Mouse (Mus musculus) spleen, postnatal 14 days (tissue): ENCODE results near the gene Olfr1314.

Experiments used
- DNase-seq, 2 experiments: peaks; one replicate each; pipeline ENCODE4 v3.0.0; 2021 to 2022; ENCODE audit warnings: low spot score in 2 of 2

The Olfr1314 gene

GRCm38 (mm10) chr2:112096681-112097080 is at the start of gene Olfr1314:
Olfr1314 (minus strand) TSS chr2:112096781.
- no peak for DNase-seq

DNA sequence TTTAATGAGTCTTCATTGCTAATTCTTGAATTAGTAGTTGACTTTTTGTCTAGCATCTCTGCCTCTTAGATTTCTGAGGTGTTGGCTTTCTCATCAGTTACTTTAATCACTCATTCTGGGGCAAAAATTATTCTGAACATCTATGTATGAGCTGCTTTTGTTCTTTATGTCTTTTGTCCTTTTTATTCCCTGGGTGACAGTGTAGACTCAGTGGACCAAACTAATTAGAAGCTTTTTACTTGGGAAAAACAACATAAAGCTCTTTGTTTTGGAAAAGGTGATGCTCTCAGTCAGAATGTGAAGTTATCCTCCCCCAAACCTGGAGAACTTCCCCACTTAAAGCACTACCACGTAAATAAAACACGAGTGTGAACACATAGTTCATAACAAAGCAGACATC is 43.4 kb upstream of the Olfr1314 start, which contains the start of gene Olfr1317:
Gene Olfr1317, plus strand, starts transcription at position 301 of the 400 bp plus-strand sequence.
- no peak for DNase-seq

DNA sequence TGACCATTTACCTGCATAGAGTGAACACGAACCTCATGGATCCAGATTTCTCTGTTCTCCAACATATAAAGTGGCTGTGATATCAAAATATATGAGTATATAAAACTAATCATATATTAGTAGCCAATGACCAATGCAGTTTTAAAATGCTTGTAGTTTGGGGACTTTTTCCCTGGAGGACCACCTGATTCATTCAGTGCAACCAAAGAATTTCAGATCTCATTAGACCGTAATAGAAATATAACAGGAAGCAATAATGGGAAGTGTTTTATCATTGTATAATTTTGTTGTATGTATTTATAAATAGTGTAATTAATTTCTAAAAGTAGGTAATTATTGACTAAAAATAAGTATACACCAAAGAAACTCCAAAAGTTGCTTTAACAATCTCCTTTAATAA is 38.3 kb upstream of the Olfr1314 start, which contains the start of gene Olfr1316:
Gene Olfr1316, minus strand, starts transcription at position 101 of the 400 bp plus-strand sequence.
- no peak for DNase-seq

DNA sequence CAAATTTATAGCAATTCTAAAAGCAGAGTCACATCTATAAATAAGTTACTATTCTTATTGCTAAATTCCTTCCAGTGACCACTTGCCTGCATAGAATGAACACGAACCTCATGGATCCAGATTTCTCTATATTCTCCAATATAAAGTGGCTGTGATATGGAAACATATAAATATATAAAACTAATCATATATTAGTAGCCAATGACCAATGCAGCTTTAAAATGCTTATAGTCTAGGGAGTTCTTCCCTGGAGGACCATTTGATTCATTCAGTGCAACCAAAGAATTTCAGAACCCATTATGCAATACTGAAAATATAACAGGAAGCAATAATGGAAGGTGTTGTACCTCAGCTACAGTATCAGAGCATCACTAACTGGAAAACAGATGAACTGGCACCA is 18.8 kb upstream of the Olfr1314 start, which contains the start of gene Olfr1315-ps1:
Gene Olfr1315-ps1, minus strand, starts transcription at position 101 of the 400 bp plus-strand sequence.
- DNase-seq: no peak

DNA sequence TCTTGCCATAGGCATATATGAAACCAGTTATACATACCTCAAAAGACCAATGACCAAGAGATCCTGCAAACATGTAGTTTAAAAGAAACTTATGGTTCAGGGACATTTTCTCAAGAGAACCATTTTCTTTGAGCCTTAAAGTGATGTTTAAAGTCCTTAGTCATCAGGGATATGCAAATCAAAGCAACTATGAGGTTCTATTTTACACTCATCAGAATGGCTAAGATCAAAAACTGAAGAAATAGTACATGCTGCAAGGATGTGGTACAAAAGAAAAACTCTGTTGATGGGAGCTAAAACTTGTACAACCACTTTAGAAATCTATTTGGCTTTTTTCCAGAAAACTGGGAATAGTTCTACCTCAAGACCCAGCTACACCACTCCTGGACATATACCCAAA is 18.8 kb downstream of the Olfr1314 start, which contains the start of gene Olfr1313:
Gene Olfr1313, minus strand, starts transcription at position 101 of the 400 bp plus-strand sequence.
- DNase-seq: no peak

DNA sequence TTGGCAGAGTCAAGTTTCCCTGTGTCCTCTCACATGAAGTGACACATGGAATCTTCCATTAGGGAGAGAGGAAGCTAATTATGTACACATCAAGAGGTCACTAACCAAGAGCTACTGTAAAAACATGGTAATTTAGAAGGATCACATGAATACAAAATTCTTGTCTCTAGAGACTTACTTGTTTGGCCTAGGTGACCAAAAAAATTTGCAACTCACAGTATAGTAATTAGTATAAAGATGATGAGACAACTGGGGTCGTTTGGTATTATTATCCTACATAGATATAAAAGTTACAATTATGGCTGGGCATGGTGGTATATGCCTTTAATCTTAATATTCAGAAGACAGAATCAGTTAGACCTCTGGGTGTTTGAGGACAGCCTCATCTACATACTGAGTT is 46.4 kb downstream of the Olfr1314 start, which contains the start of gene Olfr1312:
Gene Olfr1312, minus strand, starts transcription at position 101 of the 400 bp plus-strand sequence.
- DNase-seq: no peak
